Comparison of ENCODE assay signal across 9 mouse cellular contexts in genomic region chr11:16260764-16261578, GRCm38 (mm10). TPM values are rescaled to one million over a fixed set of nuclear protein-coding genes. Genes with fewer than 3 reads are reported as not detected.
DNase-seq lines count a peak whose midpoint lies in the region; ATAC-seq and TF ChIP-seq lines count a peak whose summit lies in the region.
"Had no signal": no experiment of that assay in that cellular context is flagged by ENCODE, and none has a peak within 500 bp of the region (broad histone marks: within the 10 kb centered on the region; RNA-seq: fewer than 3 reads in every experiment).

No protein-coding gene starts in this region.

- WGBS in heart, adult 2 months, result 1% methylated on average over 40 of the region's 40 CpGs
- under 1% methylated on average over 40 of the region's 40 CpGs for WGBS in limb, embryonic 12.5 days
- WGBS in midbrain, embryonic 15.5 days, result under 1% methylated on average over 40 of the region's 40 CpGs
- 1% methylated on average over 40 of the region's 40 CpGs for WGBS in stomach, postnatal 0 days

- H3K4me1 ChIP-seq in heart, adult 2 months (ENCODE audit: control insufficient read depth, insufficient read depth, low read length), result no peaks in the 10 kb centered on the region
- peaks cover 11% of the 10 kb centered on the region; the same call in 1 of the 2 replicates for H3K4me1 ChIP-seq in limb, embryonic 12.5 days (replicated peaks)
- peaks cover 12% of the 10 kb centered on the region for H3K4me1 ChIP-seq in midbrain, embryonic 15.5 days
- peaks cover 4% of the 10 kb centered on the region; the same call in 1 of the 2 replicates for H3K4me1 ChIP-seq in stomach, postnatal 0 days (replicated peaks; ENCODE audit: control insufficient read depth, insufficient read depth)

- TF ChIP-seq CTCF in heart, adult 2 months (IDR thresholded peaks at IDR 0.05), result peak; percentile 65
- peak; percentile 76 for TF ChIP-seq CTCF in stomach, postnatal 0 days (IDR thresholded peaks at IDR 0.05; ENCODE audit: low read depth)

- H3K36me3 ChIP-seq in heart, adult 2 months (ENCODE audit: control insufficient read depth, insufficient read depth, low read length), result no peaks in the 10 kb centered on the region
- no peaks in the 10 kb centered on the region for H3K36me3 ChIP-seq in limb, embryonic 12.5 days
- H3K36me3 ChIP-seq in midbrain, embryonic 15.5 days (replicated peaks), result no peaks in the 10 kb centered on the region
- no peaks in the 10 kb centered on the region for H3K36me3 ChIP-seq in stomach, postnatal 0 days (ENCODE audit: control insufficient read depth, insufficient read depth, low read length)

- H3K27me3 ChIP-seq in heart, adult 2 months (ENCODE audit: control insufficient read depth, insufficient read depth, low read length), result peaks cover 9% of the 10 kb centered on the region
- H3K27me3 ChIP-seq in limb, embryonic 12.5 days, result peaks cover 49% of the 10 kb centered on the region
- H3K27me3 ChIP-seq in midbrain, embryonic 15.5 days (replicated peaks), result no peaks in the 10 kb centered on the region
- H3K27me3 ChIP-seq in stomach, postnatal 0 days (ENCODE audit: control insufficient read depth, insufficient read depth, low read length), result 0 out of 2 replicates have a peak, but pooled peaks cover 6% of the 10 kb centered on the region

- no peak for TF ChIP-seq EP300 in heart, adult 2 months (IDR thresholded peaks at IDR 0.05; ENCODE audit: insufficient read depth, low read depth, low read length)
- TF ChIP-seq EP300 in stomach, postnatal 0 days (optimal IDR thresholded peaks at IDR 0.05), result no peak

- H3K9me3 ChIP-seq in limb, embryonic 12.5 days, result no peaks in the 10 kb centered on the region
- no peaks in the 10 kb centered on the region for H3K9me3 ChIP-seq in midbrain, embryonic 15.5 days
- no peaks in the 10 kb centered on the region for H3K9me3 ChIP-seq in stomach, postnatal 0 days (ENCODE audit: control insufficient read depth, low read length)

- no peak for TF ChIP-seq POLR2A in heart, adult 2 months (IDR thresholded peaks at IDR 0.05; ENCODE audit: insufficient read depth, low read depth, low read length)

- H3K9ac ChIP-seq in heart, adult 2 months (ENCODE audit: low read depth, low read length), result no peak overlapping the region
- H3K9ac ChIP-seq in limb, embryonic 12.5 days (replicated peaks), result peak overlapping the region; percentile 45; the same call in 1 of the 2 replicates
- peak overlapping the region; percentile 45 for H3K9ac ChIP-seq in midbrain, embryonic 15.5 days
- peak overlapping the region; percentile 31; the same call in 1 of the 2 replicates for H3K9ac ChIP-seq in stomach, postnatal 0 days (ENCODE audit: low read length)

- ATAC-seq in granulocyte monocyte progenitor cell, adult 5-6 weeks (replicated peaks; ENCODE audit: poor library complexity, severe bottlenecking), result peak; percentile 78
- peak; percentile 43; the same call in 1 of the 2 replicates for ATAC-seq in limb, embryonic 12.5 days (ENCODE audit: insufficient number of reproducible peaks, insufficient read depth, low FRiP score, low TSS enrichment, low read depth)
- ATAC-seq in midbrain, embryonic 15.5 days (replicated peaks), result peak; percentile 76
- no peak for ATAC-seq in stomach, postnatal 0 days (ENCODE audit: low FRiP score, low TSS enrichment)

- peak overlapping the region; percentile 63 for H3K4me2 ChIP-seq in limb, embryonic 12.5 days
- peak overlapping the region; percentile 67 for H3K4me2 ChIP-seq in midbrain, embryonic 15.5 days
- H3K4me2 ChIP-seq in stomach, postnatal 0 days (replicated peaks; ENCODE audit: low read depth), result peak overlapping the region; percentile 62

- H3K4me3 ChIP-seq in heart, adult 2 months, result peak overlapping the region; percentile 24; the same call in 1 of the 2 replicates
- H3K4me3 ChIP-seq in limb, embryonic 12.5 days (replicated peaks), result peak overlapping the region; percentile 38
- peak overlapping the region; percentile 62 for H3K4me3 ChIP-seq in midbrain, embryonic 15.5 days
- peak overlapping the region; percentile 40 for H3K4me3 ChIP-seq in stomach, postnatal 0 days (ENCODE audit: low read depth, low read length)

- DNase-seq in heart, adult 2 months, result peak; percentile 12 to 39
- DNase-seq in heart, adult 9 months (ENCODE audit: low spot score in 2 of 2), result no peak
- peak; percentile 78 for DNase-seq in embryo, embryonic 9.5 days (ENCODE audit: extremely low spot score)
- DNase-seq in kidney, adult 9 months, result peak; percentile 71
- peak; percentile 39 for DNase-seq in stomach, postnatal 0 days (ENCODE audit: low spot score)

- no peak overlapping the region for H3K27ac ChIP-seq in heart, adult 2 months
- no peak overlapping the region for H3K27ac ChIP-seq in limb, embryonic 12.5 days
- H3K27ac ChIP-seq in midbrain, embryonic 15.5 days, result 0 out of 2 replicates have a peak overlapping the region, but pooled peaks have one; percentile 20
- H3K27ac ChIP-seq in stomach, postnatal 0 days (replicated peaks), result no peak overlapping the region

- no peaks in the 10 kb centered on the region for H3K79me2 ChIP-seq in heart, adult 2 months (replicated peaks; ENCODE audit: control insufficient read depth, insufficient read depth, low read length)

- intact Hi-C loops in heart, adult 2 months (cut with DNase I), result no loop called here

RNA-seq across cellular contexts. Expression of gene Vstm2a, which starts 3.4 kb away (rescaled TPM):
- total RNA-seq in heart, adult 2 months (2021), result not detected
- polyA plus RNA-seq in heart, adult 2 months (2012; rRNA removed), result not detected in 2 replicates
- not detected in 2 replicates for total RNA-seq in granulocyte monocyte progenitor cell, adult 5-6 weeks (2014; fragmentation: Nextera tagmentation)
- total RNA-seq in granulocyte monocyte progenitor cell, adult 5-6 weeks (2017), result not detected in 2 replicates
- polyA plus RNA-seq in limb, embryonic 12.5 days (2016; fragmentation: Nextera tagmentation; extraction: Ambion mirVana), result 0.45 and 0.58 TPM in 2 replicates
- polyA plus RNA-seq in midbrain, embryonic 15.5 days (2015; fragmentation: Nextera tagmentation; extraction: Ambion mirVana), result 64.5 and 69.0 TPM in 2 replicates
- 0.72 and 0.92 TPM in 2 replicates for polyA plus RNA-seq in stomach, postnatal 0 days (2015; fragmentation: Nextera tagmentation; extraction: Ambion mirVana)
- polyA plus RNA-seq: C2C12 had no signal

Comparison
In these comparisons a context has a peak if more than half of its experiments do, and no peak if none do; other contexts are left out.
1. DNase-seq: peak in heart, adult 2 months (2 of 2), embryo, embryonic 9.5 days (single experiment), kidney, adult 9 months (single experiment) and stomach, postnatal 0 days (single experiment); none in heart, adult 9 months (0 of 2).
2. RNA of gene Vstm2a, which starts 3.4 kb away (polyA plus RNA-seq): 64.5 to 69.0 TPM in midbrain, embryonic 15.5 days; 0.72 to 0.92 TPM in stomach, postnatal 0 days, 0.45 to 0.58 TPM in limb, embryonic 12.5 days and not detected in heart, adult 2 months; every median in the first group is over 10 times any median in the second.
3. Peak in every context shown above with its lines, with median percentiles within 50 percentile points of each other: H3K4me3 ChIP-seq and H3K4me2 ChIP-seq.